Mouse (Mus musculus): Measurements from ENCODE around the gene Thap8. TPM values are rescaled to one million over a fixed set of nuclear protein-coding genes. Genes with fewer than 3 reads are reported as not detected.

The Thap8 gene
- polyA plus RNA-seq, 1 experiment from 2014 or later = 0.68 TPM

GRCm38 (mm10) chr7:30265531-30265930, 14.4 kb upstream of the Thap8 start:
- no peak overlapping the region for H3K4me2 ChIP-seq
- no peak overlapping the region for H3K27ac ChIP-seq
- H3K9me3 ChIP-seq (replicated peaks) = no peaks in the 10 kb centered on the region
- ATAC-seq = no peak
- H3K4me3 ChIP-seq = no peak overlapping the region
- peaks cover 73% of the 10 kb centered on the region for H3K36me3 ChIP-seq (ENCODE audit: poor library complexity, severe bottlenecking)
- no peak overlapping the region for H3K9ac ChIP-seq
- WGBS = 95% methylated on average over 5 of the region's 5 CpGs
- no peaks in the 10 kb centered on the region for H3K4me1 ChIP-seq
- no peaks in the 10 kb centered on the region for H3K27me3 ChIP-seq

DNA sequence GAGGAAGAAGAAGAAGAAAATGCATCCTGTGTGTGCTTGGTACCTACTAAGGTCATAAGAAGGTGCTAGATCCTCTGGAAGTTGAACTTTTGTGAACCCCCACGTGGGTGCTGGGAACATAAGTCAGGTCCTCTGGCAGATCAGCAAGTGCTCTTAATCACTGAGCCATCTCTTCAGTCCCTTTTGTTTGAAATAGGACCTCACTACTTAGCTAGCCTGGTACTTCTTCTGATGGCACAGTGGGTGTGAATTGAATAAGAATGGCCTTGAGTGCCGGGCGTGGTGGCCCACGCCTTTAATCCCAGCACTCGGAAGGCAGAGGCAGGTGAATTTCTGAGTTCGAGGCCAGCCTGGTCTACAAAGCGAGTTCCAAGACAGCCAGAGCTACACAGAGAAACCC, 14.0 kb upstream of the Thap8 start:
- Histone ChIP-seq H3K4me2 (no peak overlapping the region), H3K9ac (no peak overlapping the region), H3K27ac (no peak overlapping the region), H3K36me3 (ENCODE audit: poor library complexity, severe bottlenecking) (peaks cover 75% of the 10 kb centered on the region), H3K4me3 (no peak overlapping the region), H3K4me1 (no peaks in the 10 kb centered on the region), H3K27me3 (no peaks in the 10 kb centered on the region), H3K9me3 (replicated peaks) (no peaks in the 10 kb centered on the region)
- ATAC-seq = no peak
- 91% methylated on average over 7 of the region's 7 CpGs for whole genome bisulfite sequencing

- ATAC-seq = no peak
- peaks cover 75% of the 10 kb centered on the region for H3K36me3 ChIP-seq (ENCODE audit: poor library complexity, severe bottlenecking)
- no peak overlapping the region for H3K27ac ChIP-seq
- no peaks in the 10 kb centered on the region for H3K9me3 ChIP-seq (replicated peaks)
- 79% methylated on average over 3 of the region's 3 CpGs for WGBS
- no peak overlapping the region for H3K4me2 ChIP-seq
- H3K4me1 ChIP-seq = no peaks in the 10 kb centered on the region
- H3K27me3 ChIP-seq = no peaks in the 10 kb centered on the region
- H3K9ac ChIP-seq = no peak overlapping the region
- no peak overlapping the region for H3K4me3 ChIP-seq
These were observed 13.1 kb upstream of the Thap8 start for GRCm38 (mm10) chr7:30266780-30267179.

DNA sequence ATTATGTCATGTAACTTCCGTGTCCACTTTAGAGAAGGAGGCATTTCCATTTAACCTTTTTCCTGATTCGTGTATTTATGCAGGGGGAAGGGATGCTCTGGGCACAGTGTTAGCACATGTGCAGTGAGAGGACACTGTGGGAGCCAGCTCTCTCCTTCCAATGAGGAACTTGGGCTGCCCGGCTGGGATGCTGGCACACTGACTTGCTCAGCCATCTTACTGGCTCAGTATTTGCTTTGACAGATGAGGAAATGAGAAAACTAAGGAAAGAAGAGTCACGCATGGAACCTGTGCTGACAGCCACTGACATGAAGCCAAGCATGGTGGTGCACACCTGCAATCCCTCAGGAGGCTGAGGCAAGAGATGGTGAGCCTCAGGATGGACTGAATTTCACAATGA, 10.3 kb upstream of the Thap8 start:
- no peak for ATAC-seq
- Histone ChIP-seq H3K4me3 (no peak overlapping the region), H3K27ac (no peak overlapping the region), H3K9ac (no peak overlapping the region), H3K4me1 (no peaks in the 10 kb centered on the region), H3K9me3 (replicated peaks) (no peaks in the 10 kb centered on the region), H3K36me3 (ENCODE audit: poor library complexity, severe bottlenecking) (peaks cover 64% of the 10 kb centered on the region), H3K27me3 (no peaks in the 10 kb centered on the region), H3K4me2 (no peak overlapping the region)
- 93% methylated on average over 4 of the region's 4 CpGs for WGBS

GRCm38 (mm10) chr7:30274383-30274782, 5.5 kb upstream of the Thap8 start:
- peaks cover 34% of the 10 kb centered on the region for H3K36me3 ChIP-seq (ENCODE audit: poor library complexity, severe bottlenecking)
- no peak overlapping the region for H3K4me2 ChIP-seq
- no peak overlapping the region for H3K27ac ChIP-seq
- H3K27me3 ChIP-seq = no peaks in the 10 kb centered on the region
- peak overlapping the region; percentile 9; the same call in 1 of the 2 replicates for H3K9ac ChIP-seq
- peaks cover 7% of the 10 kb centered on the region for H3K4me1 ChIP-seq
- H3K9me3 ChIP-seq (replicated peaks) = no peaks in the 10 kb centered on the region
- 85% methylated on average over 6 of the region's 6 CpGs for WGBS
- no peak for ATAC-seq
- no peak overlapping the region for H3K4me3 ChIP-seq

DNA sequence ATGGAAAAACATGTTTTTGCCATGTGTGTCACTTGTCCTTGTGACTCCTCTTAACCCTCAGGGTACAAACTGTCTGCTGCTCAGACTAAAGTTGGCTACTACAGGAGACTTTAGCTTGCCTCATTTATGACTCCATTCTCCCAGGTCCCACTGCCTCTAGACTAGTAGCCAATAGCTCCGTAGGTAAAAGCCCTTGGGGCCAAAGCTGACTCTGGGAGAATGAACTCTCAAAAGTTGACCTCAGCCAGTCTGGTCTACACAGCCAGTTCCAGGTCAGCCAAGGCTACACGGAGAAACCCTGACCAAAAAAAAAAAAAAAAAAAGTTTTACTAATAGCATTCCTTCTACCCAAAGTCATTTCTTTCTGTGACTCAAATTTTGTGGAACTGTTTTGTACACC, 983 bp upstream of the Thap8 start:
- Histone ChIP-seq H3K4me2 (peak overlapping the region; percentile 74), H3K27ac (no peak overlapping the region), H3K4me1 (peaks cover 15% of the 10 kb centered on the region), H3K36me3 (ENCODE audit: poor library complexity, severe bottlenecking) (no peaks in the 10 kb centered on the region), H3K9me3 (replicated peaks) (no peaks in the 10 kb centered on the region), H3K4me3 (peak overlapping the region; percentile 84; the same call in 1 of the 2 replicates), H3K27me3 (no peaks in the 10 kb centered on the region), H3K9ac (peak overlapping the region; percentile 68; the same call in 1 of the 2 replicates)
- WGBS = 60% methylated on average over 2 of the region's 2 CpGs
- no peak for ATAC-seq

- peak overlapping the region; percentile 74 for H3K4me2 ChIP-seq
- H3K4me3 ChIP-seq = peak overlapping the region; percentile 84
- ATAC-seq = no peak
- peak overlapping the region; percentile 68 for H3K9ac ChIP-seq
- H3K36me3 ChIP-seq (ENCODE audit: poor library complexity, severe bottlenecking) = no peaks in the 10 kb centered on the region
- H3K4me1 ChIP-seq = peaks cover 15% of the 10 kb centered on the region
- H3K27ac ChIP-seq = peak overlapping the region; percentile 96
- WGBS = 0% methylated on average over 6 of the region's 6 CpGs
- H3K9me3 ChIP-seq (replicated peaks) = no peaks in the 10 kb centered on the region
- no peaks in the 10 kb centered on the region for H3K27me3 ChIP-seq
These were observed 358 bp upstream of the Thap8 start for GRCm38 (mm10) chr7:30279536-30279935.

DNA sequence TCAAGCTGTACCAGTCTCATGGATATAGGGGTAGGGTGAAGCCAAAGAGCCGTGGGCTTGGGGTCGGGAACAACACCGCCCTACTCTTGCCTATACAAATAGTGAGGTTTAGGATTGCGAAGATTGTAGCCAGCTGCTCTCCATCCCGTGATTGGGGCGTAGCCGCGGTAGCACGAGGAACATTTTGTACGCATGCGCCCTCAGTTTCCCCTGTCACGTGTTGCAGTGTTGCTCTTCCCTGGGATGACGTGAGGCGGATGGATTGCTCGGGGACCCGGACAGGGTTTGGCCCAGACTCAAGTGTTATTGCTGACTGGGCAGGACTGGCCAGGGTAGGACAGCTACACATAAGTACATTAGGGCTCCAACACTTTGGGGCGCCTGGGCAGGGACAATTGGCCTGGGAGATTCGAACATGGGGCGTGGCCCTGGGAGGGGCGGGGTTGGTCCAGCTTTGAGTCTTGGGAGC, 810 bp downstream of the Thap8 start:
- peak overlapping the region; percentile 96 for H3K27ac ChIP-seq
- H3K4me3 ChIP-seq = peak overlapping the region; percentile 84
- 0 out of 2 replicates have a peak, but pooled peaks cover 2% of the 10 kb centered on the region for H3K27me3 ChIP-seq
- under 1% methylated on average over 20 of the region's 20 CpGs for WGBS
- peak overlapping the region; percentile 64 for H3K9ac ChIP-seq
- peak; percentile 86 for ATAC-seq
- H3K4me1 ChIP-seq = peaks cover 15% of the 10 kb centered on the region
- peak overlapping the region; percentile 74 for H3K4me2 ChIP-seq
- H3K36me3 ChIP-seq (ENCODE audit: poor library complexity, severe bottlenecking) = no peaks in the 10 kb centered on the region
- no peaks in the 10 kb centered on the region for H3K9me3 ChIP-seq (replicated peaks)

GRCm38 (mm10) chr7:30281522-30281921, 1.6 kb downstream of the Thap8 start:
- Histone ChIP-seq H3K4me2 (peak overlapping the region; percentile 74; the same call in 1 of the 2 replicates), H3K27me3 (0 out of 2 replicates have a peak, but pooled peaks cover 2% of the 10 kb centered on the region), H3K4me1 (peaks cover 15% of the 10 kb centered on the region), H3K9me3 (replicated peaks) (no peaks in the 10 kb centered on the region), H3K4me3 (no peak overlapping the region), H3K9ac (no peak overlapping the region), H3K36me3 (ENCODE audit: poor library complexity, severe bottlenecking) (no peaks in the 10 kb centered on the region), H3K27ac (peak overlapping the region; percentile 96; the same call in 1 of the 2 replicates)
- 81% methylated on average over 4 of the region's 4 CpGs for WGBS
- ATAC-seq = no peak

- Histone ChIP-seq H3K9me3 (replicated peaks) (no peaks in the 10 kb centered on the region), H3K4me2 (no peak overlapping the region), H3K36me3 (ENCODE audit: poor library complexity, severe bottlenecking) (no peaks in the 10 kb centered on the region), H3K4me3 (no peak overlapping the region), H3K27me3 (0 out of 2 replicates have a peak, but pooled peaks cover 2% of the 10 kb centered on the region), H3K4me1 (peaks cover 15% of the 10 kb centered on the region), H3K27ac (no peak overlapping the region), H3K9ac (no peak overlapping the region)
- WGBS = 82% methylated on average over 7 of the region's 7 CpGs
- ATAC-seq = no peak
These were observed 2.8 kb downstream of the Thap8 start for GRCm38 (mm10) chr7:30282740-30283139.

- no peak overlapping the region for H3K4me3 ChIP-seq
- H3K4me2 ChIP-seq = no peak overlapping the region
- no peak overlapping the region for H3K27ac ChIP-seq
- 62% methylated on average over 8 of the region's 8 CpGs for WGBS
- H3K9ac ChIP-seq = no peak overlapping the region
- peaks cover 9% of the 10 kb centered on the region; the same call in 1 of the 2 replicates for H3K4me1 ChIP-seq
- H3K9me3 ChIP-seq (replicated peaks) = no peaks in the 10 kb centered on the region
- H3K36me3 ChIP-seq (ENCODE audit: poor library complexity, severe bottlenecking) = no peaks in the 10 kb centered on the region
- no peak for ATAC-seq
- 0 out of 2 replicates have a peak, but pooled peaks cover 2% of the 10 kb centered on the region for H3K27me3 ChIP-seq
These were observed 7.0 kb downstream of the Thap8 start for GRCm38 (mm10) chr7:30286701-30287410.

DNA sequence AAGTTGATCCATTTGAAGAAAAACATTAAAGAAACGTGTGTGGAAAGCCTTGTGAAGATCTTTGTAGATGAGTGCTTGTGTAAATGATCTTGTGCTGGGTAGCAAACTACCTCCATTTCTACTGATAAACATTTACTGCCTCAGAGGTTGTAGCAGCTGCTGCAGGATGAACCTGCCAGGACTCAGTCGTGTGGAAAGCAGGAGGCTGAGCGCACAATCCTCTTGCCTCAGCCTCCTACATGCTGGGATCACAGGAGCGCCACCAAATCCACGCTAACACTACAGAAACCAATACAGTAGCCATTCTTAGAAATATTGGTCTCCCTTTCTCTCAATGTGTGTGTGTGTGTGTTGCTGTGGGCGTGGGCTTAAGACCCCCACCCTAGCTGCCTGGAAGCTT, 8.2 kb downstream of the Thap8 start:
- H3K27me3 ChIP-seq = 0 out of 2 replicates have a peak, but pooled peaks cover 2% of the 10 kb centered on the region
- H3K9ac ChIP-seq = no peak overlapping the region; the same call in 1 of the 2 replicates
- no peak overlapping the region for H3K4me3 ChIP-seq
- peaks cover 19% of the 10 kb centered on the region for H3K4me1 ChIP-seq
- no peak overlapping the region for H3K4me2 ChIP-seq
- H3K36me3 ChIP-seq (ENCODE audit: poor library complexity, severe bottlenecking) = 0 out of 2 replicates have a peak, but pooled peaks cover 4% of the 10 kb centered on the region
- WGBS = 75% methylated on average over 6 of the region's 6 CpGs
- H3K9me3 ChIP-seq (replicated peaks) = no peaks in the 10 kb centered on the region
- no peak overlapping the region for H3K27ac ChIP-seq
- ATAC-seq = no peak
